Mouse (Mus musculus) testis, adult 2 months (tissue): Measurements from ENCODE around the gene Gm42674.

Source experiments
- CTCF ChIP-seq: fragments of 200-500 bp; IDR thresholded peaks from 2 replicates; pipeline ENCODE4 v1.5.1; 2012; ENCODE audit warnings: low read depth, mild to moderate bottlenecking, inconsistent platforms, low read length, moderate library complexity; ENCODE audit not compliant: control insufficient read depth, insufficient read depth, insufficient replicate concordance
- POLR2A ChIP-seq: fragments of 200-500 bp; IDR thresholded peaks from 2 replicates; pipeline ENCODE4 v1.6.1; 2012; ENCODE audit warnings: low read depth, mild to moderate bottlenecking, inconsistent platforms, low read length, moderate library complexity; ENCODE audit not compliant: control insufficient read depth

GRCm38 (mm10) chr3:90653717-90654116, 52.0 kb downstream of the Gm42674 start, which contains the start of gene S100a7a:
- TF ChIP-seq CTCF (no peak), POLR2A (no peak)
